Mouse (Mus musculus) midbrain, postnatal 0 days (tissue): ENCODE results near the gene Ptchd3. TPM values are rescaled to one million over a fixed set of nuclear protein-coding genes. Genes with fewer than 3 reads are reported as not detected.

Source experiments
- ATAC-seq: fragments of 200-750 bp; cut with Nextera tagmentation; 2 replicates; pipeline ENCODE4 v1.8.0; 2017; ENCODE audit warnings: moderate number of reproducible peaks, mild to moderate bottlenecking, moderate TSS enrichment, moderate library complexity; ENCODE audit not compliant: low FRiP score
- DNase-seq: peaks from one replicate; pipeline ENCODE4 v3.0.0-alpha.2; 2015; ENCODE audit warnings: low spot score
- H3K27ac ChIP-seq: fragments of 300-500 bp; sonication (generic); 2 replicates; pipeline ENCODE4 v1.5.1; 2014; ENCODE audit warnings: low read depth, mild to moderate bottlenecking, low read length, mixed read lengths
- H3K27me3 ChIP-seq: fragments of 300-500 bp; sonication (generic); 2 replicates; pipeline ENCODE4 v1.6.1; 2014; ENCODE audit warnings: low read length, control low read depth, mixed read lengths; ENCODE audit not compliant: insufficient read depth
- H3K36me3 ChIP-seq: fragments of 300-500 bp; sonication (generic); 2 replicates; pipeline ENCODE4 v1.6.1; 2014; ENCODE audit warnings: low read length, control low read depth, mixed read lengths; ENCODE audit not compliant: insufficient read depth
- H3K4me1 ChIP-seq: fragments of 300-500 bp; sonication (generic); 2 replicates; pipeline ENCODE4 v1.6.1; 2014; ENCODE audit warnings: mild to moderate bottlenecking, control low read depth, antibody characterized with exemption, low read length, mixed read lengths; ENCODE audit not compliant: insufficient read depth
- H3K4me2 ChIP-seq: fragments of 300-500 bp; sonication (generic); 2 replicates; pipeline ENCODE4 v1.6.1; 2014; ENCODE audit warnings: low read depth, mild to moderate bottlenecking, low read length, mixed read lengths; ENCODE audit not compliant: poor library complexity, severe bottlenecking
- H3K4me3 ChIP-seq: fragments of 300-500 bp; sonication (generic); 2 replicates; pipeline ENCODE4 v1.5.1; 2014; ENCODE audit warnings: low read depth, mild to moderate bottlenecking, low read length, moderate library complexity
- H3K9ac ChIP-seq: fragments of 300-500 bp; sonication (generic); replicated peaks from 2 replicates; pipeline ENCODE4 v1.6.1; 2014; ENCODE audit warnings: mild to moderate bottlenecking, low read length, moderate library complexity, mixed read lengths; ENCODE audit not compliant: poor library complexity, severe bottlenecking
- H3K9me3 ChIP-seq: fragments of 300-500 bp; sonication (generic); 2 replicates; pipeline ENCODE4 v1.6.1; 2016; ENCODE audit warnings: low read length, control low read depth
- CTCF ChIP-seq: IDR thresholded peaks from 2 replicates; pipeline ENCODE4 v1.5.1; 2016; ENCODE audit warnings: antibody characterized with exemption, mild to moderate bottlenecking
- WGBS: fragments of 180-500 bp; shearing (Covaris S2); extraction: QIAGEN DNeasy Blood & Tissue Kit; methylation state at CpG from one replicate; pipeline ENCODE4 v1.1.7; 2014; 5-methylcytosine and 5-hydroxymethylcytosine counted together
- polyA plus RNA-seq: library from polyadenylated mRNA; unstranded; fragments of >200 nt; fragmentation: Nextera tagmentation; extraction: Ambion mirVana; gene quantifications from 2 replicates; pipeline ENCODE4 v1.2.1, GENCODE M21; 2015
- total RNA-seq: library from RNA; depleted of rRNA; stranded (reverse); fragments of >200 nt; gene quantifications from 2 replicates; pipeline ENCODE4 v1.2.3, GENCODE M21; 2014; rRNA removed

The Ptchd3 gene
- 0.11 TPM in 1 of 2 replicates, not detected in the other for total RNA-seq
- polyA plus RNA-seq: not detected in 2 replicates

GRCm38 (mm10) chr11:121829947-121830346 is at the start of gene Ptchd3:
Gene Ptchd3 (plus strand): TSS chr11:121830247.
- ATAC-seq: no peak
- Histone ChIP-seq H3K4me1 (no peaks in the 10 kb centered on the region), H3K27me3 (no peaks in the 10 kb centered on the region), H3K9ac (no peak within 1 kb of the TSS), H3K36me3 (no peaks in the 10 kb centered on the region), H3K9me3 (no peaks in the 10 kb centered on the region; the same call in 1 of the 2 replicates), H3K4me3 (no peak within 1 kb of the TSS), H3K4me2 (peak within 1 kb of the TSS; percentile 13; the same call in 1 of the 2 replicates), H3K27ac (no peak within 1 kb of the TSS)
- TF ChIP-seq CTCF: no peak
- DNase-seq: no peak
- WGBS: 78% methylated on average over 18 of the region's 18 CpGs

- no peaks in the 10 kb centered on the region for H3K9me3 ChIP-seq
- no peak overlapping the region for H3K9ac ChIP-seq
- DNase-seq (no peak), ATAC-seq (no peak)
- WGBS: 97% methylated on average over 1 of the region's 1 CpGs
- TF ChIP-seq CTCF: no peak
- H3K4me1 ChIP-seq: no peaks in the 10 kb centered on the region
- no peaks in the 10 kb centered on the region for H3K27me3 ChIP-seq
- no peak overlapping the region for H3K4me3 ChIP-seq
- no peak overlapping the region for H3K27ac ChIP-seq
- H3K4me2 ChIP-seq: no peak overlapping the region
- H3K36me3 ChIP-seq: no peaks in the 10 kb centered on the region
Measured at GRCm38 (mm10) chr11:121781831-121782230, 48.2 kb upstream of the Ptchd3 start.

- ATAC-seq (no peak), DNase-seq (no peak)
- Histone ChIP-seq H3K4me1 (no peaks in the 10 kb centered on the region), H3K4me3 (no peak overlapping the region), H3K9ac (no peak overlapping the region), H3K27me3 (no peaks in the 10 kb centered on the region), H3K36me3 (no peaks in the 10 kb centered on the region), H3K4me2 (no peak overlapping the region), H3K27ac (no peak overlapping the region), H3K9me3 (no peaks in the 10 kb centered on the region)
- TF ChIP-seq CTCF: no peak
Measured at GRCm38 (mm10) chr11:121787456-121787855, 42.6 kb upstream of the Ptchd3 start.

- no peaks in the 10 kb centered on the region for H3K9me3 ChIP-seq
- 89% methylated on average over 3 of the region's 3 CpGs for WGBS
- ATAC-seq (no peak), DNase-seq (no peak)
- no peak for TF ChIP-seq CTCF
- H3K27ac ChIP-seq: no peak overlapping the region
- no peak overlapping the region for H3K4me3 ChIP-seq
- no peaks in the 10 kb centered on the region for H3K4me1 ChIP-seq
- H3K36me3 ChIP-seq: no peaks in the 10 kb centered on the region
- no peak overlapping the region for H3K9ac ChIP-seq
- H3K27me3 ChIP-seq: no peaks in the 10 kb centered on the region
- no peak overlapping the region for H3K4me2 ChIP-seq
Measured at GRCm38 (mm10) chr11:121789566-121789965, 40.5 kb upstream of the Ptchd3 start.

- no peak for TF ChIP-seq CTCF
- H3K9me3 ChIP-seq: no peaks in the 10 kb centered on the region
- no peaks in the 10 kb centered on the region for H3K4me1 ChIP-seq
- no peak for ATAC-seq
- H3K9ac ChIP-seq: no peak overlapping the region
- 77% methylated on average over 2 of the region's 2 CpGs for WGBS
- no peaks in the 10 kb centered on the region for H3K27me3 ChIP-seq
- no peaks in the 10 kb centered on the region for H3K36me3 ChIP-seq
- no peak for DNase-seq
- no peak overlapping the region for H3K27ac ChIP-seq
- no peak overlapping the region for H3K4me3 ChIP-seq
- H3K4me2 ChIP-seq: no peak overlapping the region
Measured at GRCm38 (mm10) chr11:121790671-121791094, 39.4 kb upstream of the Ptchd3 start.

- DNase-seq: no peak
- no peak overlapping the region for H3K27ac ChIP-seq
- no peak overlapping the region for H3K9ac ChIP-seq
- no peaks in the 10 kb centered on the region for H3K27me3 ChIP-seq
- H3K9me3 ChIP-seq: no peaks in the 10 kb centered on the region
- no peaks in the 10 kb centered on the region for H3K4me1 ChIP-seq
- no peak for TF ChIP-seq CTCF
- ATAC-seq: no peak
- no peak overlapping the region for H3K4me2 ChIP-seq
- H3K4me3 ChIP-seq: no peak overlapping the region
- no peaks in the 10 kb centered on the region for H3K36me3 ChIP-seq
- 89% methylated on average over 3 of the region's 3 CpGs for WGBS
Measured at GRCm38 (mm10) chr11:121791446-121791845, 38.6 kb upstream of the Ptchd3 start.
